Mouse (Mus musculus): ENCODE results near the gene Iglon5.

DNA sequence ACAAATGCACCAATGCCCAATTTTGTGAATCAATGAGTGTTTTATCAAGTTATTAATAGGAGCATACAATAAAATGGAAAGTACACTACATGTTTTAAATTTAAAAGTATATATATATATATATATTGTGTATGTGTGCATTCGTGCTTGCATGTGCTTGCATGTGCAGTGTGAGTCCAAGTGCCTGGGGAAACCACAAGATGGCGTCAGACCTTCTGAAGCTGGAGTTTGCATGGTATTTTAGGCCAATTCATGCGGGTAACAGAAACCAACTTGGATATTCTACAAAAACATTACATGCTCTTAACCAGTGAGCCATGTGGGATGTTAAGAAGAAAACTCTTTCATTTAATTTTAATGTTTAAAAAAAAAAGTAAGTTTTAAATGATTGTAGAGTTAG lies 35.4 kb upstream of the Iglon5 start:
- TF ChIP-seq CTCF (IDR thresholded peaks at IDR 0.05; ENCODE audit: low read depth) (peak; percentile 32; the same call in 1 of the 2 replicates), EP300 (IDR thresholded peaks at IDR 0.05; ENCODE audit: low read depth) (no peak)

Measured in liver, embryonic 14.5 days (tissue).